Mouse (Mus musculus): ENCODE results near the gene Lmo3.

Lmo3 gene

GRCm38 (mm10) chr6:138581734-138582505 lies at the start of gene Lmo3:
Gene Lmo3 (minus strand): TSS chr6:138581968.
- in situ Hi-C loops (cut with MseI, MboI): no loop called here

DNA sequence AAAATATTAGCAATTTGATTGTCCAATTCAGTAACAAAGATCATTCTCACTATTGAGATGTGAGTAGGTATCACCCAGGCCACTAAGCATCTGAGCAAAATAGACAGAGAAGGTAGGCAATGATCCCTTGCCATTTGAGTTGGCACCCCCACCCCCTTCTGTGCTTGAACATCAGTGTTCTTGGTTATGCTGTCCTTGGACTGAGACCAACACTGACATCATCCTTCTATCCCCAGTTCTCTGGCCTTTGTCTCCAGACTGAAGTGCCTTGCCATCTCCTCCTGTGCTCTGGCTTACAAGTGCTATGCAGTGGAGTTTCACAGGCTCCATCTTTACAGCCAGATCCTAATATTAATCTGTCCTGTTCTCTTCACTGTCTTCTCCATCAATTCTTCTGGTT lies 39.0 kb upstream of the Lmo3 start:
- in situ Hi-C loops (cut with MseI, MboI): no loop called here

GRCm38 (mm10) chr6:138618396-138618795 lies 36.6 kb upstream of the Lmo3 start:
- in situ Hi-C loops (cut with MseI, MboI): no loop called here

GRCm38 (mm10) chr6:138597016-138597415 lies 15.2 kb upstream of the Lmo3 start:
- in situ Hi-C loops (cut with MseI, MboI): no loop called here

DNA sequence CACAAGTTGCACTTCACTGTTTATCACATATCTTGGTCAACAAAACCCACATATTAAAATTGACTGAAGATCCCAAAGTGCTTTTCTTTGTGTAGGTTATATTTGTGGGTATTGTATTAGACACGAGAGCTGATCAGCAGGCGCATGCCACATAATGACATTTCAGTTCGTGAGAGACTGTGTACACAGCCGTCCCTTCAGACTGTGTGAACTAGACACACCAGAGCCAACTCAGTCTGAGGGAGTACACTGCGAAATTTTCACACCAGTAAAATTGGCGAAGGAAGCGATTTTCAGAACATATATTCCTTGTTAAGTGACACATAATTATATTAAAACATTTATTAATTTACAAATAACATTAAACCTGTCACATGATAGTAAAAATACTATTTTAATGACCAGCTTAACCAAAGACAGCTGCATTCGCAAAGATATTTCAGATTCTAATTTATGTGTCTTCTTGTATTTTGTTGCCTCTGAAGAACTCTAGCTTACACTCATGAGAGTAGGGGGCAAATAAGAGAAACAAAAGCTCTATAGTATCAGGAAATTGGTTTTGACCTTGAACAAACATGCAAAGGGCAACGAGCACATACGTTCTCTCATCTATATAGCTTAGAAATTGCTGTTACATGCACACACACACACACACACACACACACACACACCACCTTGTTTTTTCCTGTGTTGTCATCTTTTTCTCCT lies 14.4 kb upstream of the Lmo3 start:
- in situ Hi-C loops (cut with MseI, MboI): no loop called here

GRCm38 (mm10) chr6:138583314-138583713 lies 1.5 kb upstream of the Lmo3 start:
- in situ Hi-C loops (cut with MseI, MboI): no loop called here

- in situ Hi-C loops (cut with MseI, MboI): no loop called here
These were observed 785 bp upstream of the Lmo3 start for GRCm38 (mm10) chr6:138582506-138583000.

- in situ Hi-C loops (cut with MseI, MboI): no loop called here
These were observed 1.2 kb downstream of the Lmo3 start for GRCm38 (mm10) chr6:138580491-138581076.

GRCm38 (mm10) chr6:138563416-138563815 lies 18.4 kb downstream of the Lmo3 start:
- in situ Hi-C loops (cut with MseI, MboI): no loop called here

- in situ Hi-C loops (cut with MseI, MboI): no loop called here
These were observed 29.6 kb downstream of the Lmo3 start for GRCm38 (mm10) chr6:138552144-138552543.

- in situ Hi-C loops (cut with MseI, MboI): no loop called here
These were observed 46.9 kb downstream of the Lmo3 start for GRCm38 (mm10) chr6:138534879-138535278.

- in situ Hi-C loops (cut with MseI, MboI): no loop called here
These were observed 75.1 kb downstream of the Lmo3 start for GRCm38 (mm10) chr6:138506642-138507041.

DNA sequence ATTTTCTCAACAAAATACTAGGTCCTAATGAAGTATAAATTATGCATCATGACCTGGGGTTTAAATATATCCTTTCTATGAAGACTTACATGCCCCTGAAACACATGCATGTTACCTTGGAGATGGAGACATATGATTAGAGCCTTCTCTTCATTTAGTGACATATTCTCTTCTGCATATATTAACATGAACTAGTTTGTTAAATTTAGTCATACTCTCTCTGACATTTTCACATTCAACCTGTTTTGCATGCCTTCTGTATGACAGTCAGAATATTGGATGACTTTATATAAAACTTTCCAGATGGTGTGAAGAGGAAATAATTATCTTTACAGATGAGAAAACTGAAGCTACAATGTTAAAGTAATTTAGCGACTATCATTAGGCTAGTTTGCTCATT lies 77.8 kb downstream of the Lmo3 start:
- in situ Hi-C loops (cut with MseI, MboI): no loop called here

DNA sequence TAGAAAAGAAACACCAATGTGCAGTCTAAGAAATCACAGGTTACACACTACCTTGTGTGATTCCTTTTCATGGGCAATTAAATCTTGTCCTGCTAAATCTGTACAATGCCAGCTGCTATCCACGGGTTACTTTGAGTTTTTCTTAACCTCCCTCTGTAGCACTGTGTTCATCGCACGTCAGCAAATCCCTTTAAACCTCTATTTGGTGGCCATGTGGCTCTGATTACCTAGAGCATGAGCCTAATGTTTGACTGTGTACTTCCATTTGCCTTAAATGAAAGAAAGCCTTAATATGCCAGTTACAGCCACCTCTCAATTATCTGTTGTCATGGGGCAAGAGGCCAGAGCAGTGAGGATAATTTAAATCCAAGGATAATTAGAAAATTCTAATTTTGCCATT lies 98.9 kb downstream of the Lmo3 start:
- in situ Hi-C loops (cut with MseI, MboI): no loop called here

DNA sequence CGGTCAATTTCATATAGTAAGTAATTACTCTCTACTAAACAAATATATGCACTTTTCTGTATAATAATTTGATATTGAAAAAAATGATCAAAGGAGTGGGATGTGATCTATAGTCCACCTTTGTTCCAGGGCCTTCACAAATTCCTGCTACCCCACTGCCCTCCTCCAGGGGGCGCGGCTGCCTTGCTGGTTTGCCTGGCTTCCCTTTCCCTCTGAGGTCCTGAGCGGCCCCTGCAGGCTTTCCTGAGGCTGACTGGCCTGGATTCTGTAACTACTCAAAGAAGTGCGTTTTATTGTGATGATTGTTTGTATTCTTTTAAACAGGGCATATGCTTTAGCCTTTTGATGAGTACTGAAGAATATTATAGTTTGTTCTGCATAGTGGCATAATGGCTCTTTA lies 104.2 kb downstream of the Lmo3 start:
- in situ Hi-C loops (cut with MseI, MboI): no loop called here

DNA sequence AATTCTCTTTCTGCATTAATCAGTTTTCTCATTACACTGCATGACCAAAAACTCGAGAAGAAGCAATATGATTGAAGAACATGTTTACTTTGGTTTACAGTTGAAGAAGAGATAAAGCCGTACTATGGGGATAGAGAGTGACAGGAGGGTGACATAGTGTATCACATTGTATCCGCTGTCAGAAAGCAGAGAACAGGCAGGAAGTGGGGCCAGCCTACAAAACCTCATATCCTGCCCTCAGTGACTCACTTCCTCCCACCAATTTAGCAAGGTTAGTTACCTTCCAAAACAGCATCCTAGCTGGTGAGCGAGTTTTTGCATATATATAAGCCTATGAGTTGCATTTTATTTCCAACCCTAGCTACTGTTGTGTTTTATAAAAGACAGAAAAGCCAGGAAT lies 112.6 kb downstream of the Lmo3 start:
- in situ Hi-C loops (cut with MseI, MboI): no loop called here

- in situ Hi-C loops (cut with MseI, MboI): no loop called here
These were observed 137.2 kb downstream of the Lmo3 start for GRCm38 (mm10) chr6:138444515-138445048.

GRCm38 (mm10) chr6:138437351-138437750 lies 144.4 kb downstream of the Lmo3 start:
- in situ Hi-C loops (cut with MseI, MboI): no loop called here

DNA sequence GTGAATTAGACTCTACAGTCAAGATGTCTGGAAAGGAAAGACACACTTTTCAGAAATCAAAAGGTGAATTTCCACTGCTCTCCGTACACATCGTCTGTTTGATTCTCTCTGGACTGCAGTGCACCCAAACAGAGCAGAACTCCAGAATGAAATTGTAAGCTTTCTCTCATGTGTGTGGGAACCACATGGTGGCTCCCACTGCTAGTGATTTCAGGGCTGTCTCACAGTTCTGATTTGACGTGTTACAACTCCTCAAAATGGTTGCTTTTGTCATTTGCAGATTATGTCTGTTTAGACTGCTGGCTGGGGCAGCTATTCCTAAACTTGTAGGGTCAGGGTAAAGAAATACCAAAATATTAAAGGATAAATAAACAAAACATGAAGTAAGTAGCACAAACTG lies 145.0 kb downstream of the Lmo3 start:
- in situ Hi-C loops (cut with MseI, MboI): no loop called here

- in situ Hi-C loops (cut with MseI, MboI): no loop called here
These were observed 154.4 kb downstream of the Lmo3 start for GRCm38 (mm10) chr6:138427394-138427793.

DNA sequence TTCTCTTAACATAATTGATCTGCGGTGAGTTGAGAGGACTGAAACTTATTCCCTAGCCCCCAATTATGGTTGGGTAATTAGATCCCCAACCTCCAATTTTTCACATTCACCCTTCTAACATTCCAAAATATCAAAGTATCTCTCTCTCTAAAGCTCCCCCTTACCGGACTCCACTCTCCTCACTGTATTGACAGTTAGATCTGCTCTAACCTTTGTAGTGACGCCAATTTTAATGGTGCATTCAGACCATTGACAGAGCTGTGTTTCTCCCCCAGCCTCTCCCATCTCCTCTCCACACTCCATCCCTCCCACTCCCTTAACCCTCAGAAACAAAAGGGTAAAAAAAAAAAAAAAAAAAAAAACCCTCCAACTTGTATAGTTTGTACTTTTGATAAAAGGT lies 154.9 kb downstream of the Lmo3 start:
- in situ Hi-C loops (cut with MseI, MboI): no loop called here

- in situ Hi-C loops (cut with MseI, MboI): no loop called here
These were observed 157.1 kb downstream of the Lmo3 start for GRCm38 (mm10) chr6:138424514-138425225.

Data from mouse trophoblast stem cell (cell line).